Mouse (Mus musculus) layer of hippocampus, postnatal 10 days (tissue): ENCODE measurements around the gene Cr1l. TPM values are rescaled to one million over a fixed set of nuclear protein-coding genes. Genes with fewer than 3 reads are reported as not detected.

Experiments
- DNase-seq, 2 experiments: peaks; one replicate each; pipeline ENCODE4 v3.0.0; 2021; ENCODE audit warnings: low spot score in 2 of 2
- long read RNA-seq: library from polyadenylated mRNA; stranded (forward); transcript quantifications from one replicate; pipeline ENCODE4 v2.0.0, GENCODE M21; 2023
- total RNA-seq, 2 experiments: library from RNA; stranded (reverse); gene quantifications; 2 replicates each; pipeline ENCODE4 v1.2.3; 2021

Cr1l gene
- total RNA-seq, result 10 to 100 TPM; 35.9 to 39.0 TPM
- long read RNA-seq, transcript Cr1l-201 (10 exons, 1,651 nt), result major isoform, 9 of 18 reads
- long read RNA-seq, partial matches to known transcripts, result 1 of 18 reads
- long read RNA-seq, other reads (novel, unspliced or antisense), result 8 of 18 reads

DNA sequence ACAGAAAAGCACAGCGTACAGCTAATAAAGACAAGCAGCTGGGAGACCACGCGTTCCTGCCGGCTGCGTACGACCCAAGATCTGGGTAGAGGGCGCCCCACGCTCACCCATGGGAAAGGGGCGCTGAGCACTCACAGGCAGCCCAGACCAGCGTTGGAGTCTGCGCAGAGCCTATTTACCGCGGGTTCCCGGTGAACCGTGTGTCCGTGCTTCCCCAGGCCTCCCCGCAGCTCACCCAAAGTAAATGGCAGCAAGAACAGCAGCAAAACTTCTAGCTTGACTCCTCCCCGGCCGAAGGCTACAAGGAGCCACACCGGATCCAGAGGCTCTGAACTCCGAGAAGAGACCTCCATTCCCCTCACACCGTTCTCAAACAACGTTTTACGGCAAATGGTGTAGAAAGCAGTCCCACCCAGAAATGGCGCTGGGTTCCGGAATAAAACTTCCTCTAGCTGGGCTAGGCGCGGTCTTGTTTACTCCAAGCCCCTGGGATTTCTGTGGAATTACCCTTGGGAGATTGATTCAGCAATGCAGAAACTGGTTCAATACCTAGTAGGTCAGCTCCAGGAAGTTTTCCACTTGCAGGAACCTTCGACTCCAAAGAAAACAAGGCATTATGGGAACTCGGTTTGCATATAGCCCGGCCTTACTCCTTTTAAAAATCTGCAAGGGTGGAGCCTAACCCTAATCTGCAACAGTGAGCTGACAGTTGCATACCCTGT lies at the start of gene Cr1l:
Gene Cr1l, minus strand, starts transcription at position 634 of the 722 bp plus-strand sequence.
- DNase-seq, result peak; percentile 85 to 91

DNA sequence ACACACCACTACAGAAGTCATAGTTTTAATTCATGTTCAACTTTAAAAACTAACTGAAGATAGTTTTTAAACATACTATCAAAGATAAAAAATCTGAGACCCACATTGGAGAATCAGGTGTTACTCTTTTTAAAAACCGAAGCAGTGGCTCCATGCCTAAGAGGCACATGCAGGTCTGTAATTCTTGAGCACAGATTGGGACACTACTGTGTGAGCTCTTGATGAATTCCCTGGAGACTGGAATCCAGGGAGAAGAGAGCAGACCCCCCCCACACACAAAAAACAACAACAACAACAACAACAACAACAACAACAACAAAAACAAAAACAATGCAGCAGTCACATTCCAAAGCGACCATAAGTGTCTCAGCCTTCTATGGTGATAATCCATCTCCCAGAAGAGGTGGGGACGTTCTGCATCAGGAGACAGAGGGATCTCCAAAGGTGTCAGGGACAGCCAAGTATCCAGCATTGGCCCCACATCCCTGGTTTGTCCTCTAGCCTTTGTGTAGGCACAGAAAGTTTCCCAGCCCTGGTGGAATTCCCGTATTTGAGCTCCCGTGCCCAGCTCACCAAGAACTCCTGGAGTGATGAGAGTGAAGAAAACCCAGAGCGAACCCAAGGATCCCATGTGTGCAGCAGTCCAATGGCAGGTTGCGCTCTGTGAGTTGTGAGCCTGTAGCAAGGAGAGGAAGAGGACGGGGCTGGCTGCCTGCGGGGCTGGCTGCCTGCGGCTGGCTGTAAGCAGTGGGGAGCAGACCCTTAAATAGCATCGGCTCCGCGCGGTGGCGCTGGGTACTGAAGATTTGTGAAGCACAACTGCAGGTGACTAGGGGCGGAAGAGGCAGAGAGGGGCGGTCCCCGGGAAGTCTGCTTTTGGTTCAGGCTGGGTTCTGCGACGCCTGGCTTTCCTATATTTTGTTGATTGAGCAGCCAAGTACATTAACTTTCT lies 44.9 kb upstream of the Cr1l start, which contains the start of gene Cr2:
Gene Cr2, minus strand, starts transcription at position 737 of the 952 bp plus-strand sequence.
- DNase-seq, result peak; percentile 55 to 69

DNA sequence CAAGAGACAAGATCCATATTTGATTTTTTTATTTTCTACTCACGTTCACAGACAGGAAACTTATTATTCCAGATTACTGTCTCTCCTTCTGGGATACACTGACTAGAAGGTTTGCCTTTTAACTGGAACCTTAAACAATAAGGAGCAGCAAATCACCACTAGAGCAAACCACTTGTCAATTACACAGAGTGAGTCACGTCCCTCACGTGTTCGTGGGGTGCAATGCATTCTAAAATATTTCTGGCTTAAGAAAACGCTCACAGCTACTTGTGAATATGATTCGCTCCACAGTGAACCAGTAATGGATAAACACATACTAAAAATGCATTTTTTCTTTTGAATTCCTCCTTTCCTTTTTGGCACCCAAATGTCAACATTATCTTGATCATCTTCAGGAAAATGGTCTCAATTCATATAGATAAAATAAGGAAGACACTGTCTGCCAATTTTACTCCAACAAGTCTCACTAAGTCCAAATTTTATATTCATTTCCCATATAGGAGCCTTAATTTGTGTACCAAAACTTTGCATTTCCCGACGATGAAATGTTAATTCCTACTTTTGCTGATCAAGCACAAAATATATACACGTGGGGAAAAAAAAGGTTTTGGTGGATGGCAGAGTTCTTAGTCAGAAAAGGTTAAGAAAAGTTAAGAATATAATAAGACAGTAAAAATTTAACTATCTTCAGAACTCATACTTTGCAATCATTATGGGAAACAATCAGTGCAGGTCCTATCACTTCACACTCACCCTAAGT lies 33.8 kb upstream of the Cr1l start:
- DNase-seq, result no peak

DNA sequence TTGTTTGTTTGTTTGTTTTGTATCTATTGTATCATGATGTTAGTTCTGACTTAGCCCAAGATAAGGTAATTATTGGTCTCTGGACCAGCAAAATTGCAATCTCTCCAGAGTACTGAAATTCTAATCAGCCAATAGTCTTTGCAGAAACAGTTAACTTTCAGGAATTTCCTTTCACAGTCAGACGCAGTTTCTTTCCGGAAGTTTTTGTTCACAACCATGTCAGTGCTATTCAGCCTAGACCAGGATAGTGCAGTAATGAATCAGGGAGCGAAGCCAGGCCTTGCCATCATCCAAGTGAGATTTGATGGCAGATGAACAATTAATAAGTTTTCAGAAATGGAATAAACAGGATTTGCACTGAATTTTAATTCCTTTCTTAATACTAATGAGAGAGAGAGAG lies 684 bp upstream of the Cr1l start:
- no peak for DNase-seq

DNA sequence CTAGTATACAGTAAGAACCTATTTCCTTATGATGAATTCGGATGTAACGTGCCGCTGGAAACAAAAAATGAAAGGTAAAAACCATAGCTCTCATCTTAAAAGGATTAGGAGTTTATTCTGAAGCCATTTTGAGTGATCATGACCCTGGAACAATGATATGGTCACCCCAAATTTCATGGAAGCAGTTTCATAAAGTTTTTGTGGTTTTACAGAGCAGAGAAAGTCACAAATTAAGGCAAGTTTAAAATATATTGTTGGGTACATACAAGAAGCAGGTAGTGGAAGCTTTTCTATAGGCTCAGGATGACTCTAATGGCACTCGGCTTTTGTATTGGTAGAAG lies 259 bp upstream of the Cr1l start:
- DNase-seq, result no peak

DNA sequence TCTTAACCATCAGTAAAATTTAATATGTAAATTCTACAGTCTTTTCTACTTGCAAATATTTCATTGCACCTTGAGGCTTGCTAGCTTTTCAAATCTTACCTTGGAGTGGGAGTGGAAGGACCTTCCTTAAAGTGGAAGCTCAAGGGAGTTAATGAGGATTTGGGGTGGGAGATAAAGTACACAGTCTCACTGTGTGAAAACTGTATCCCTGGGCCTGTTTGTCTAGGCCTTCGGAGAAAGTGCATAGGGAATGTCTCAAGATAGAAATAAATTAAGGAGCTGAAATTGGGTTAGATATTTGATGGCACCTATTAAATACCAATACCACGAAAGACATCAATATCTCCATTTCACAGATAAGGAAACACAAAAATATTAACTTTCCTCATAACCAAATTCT lies 907 bp downstream of the Cr1l start:
- DNase-seq, result no peak

DNA sequence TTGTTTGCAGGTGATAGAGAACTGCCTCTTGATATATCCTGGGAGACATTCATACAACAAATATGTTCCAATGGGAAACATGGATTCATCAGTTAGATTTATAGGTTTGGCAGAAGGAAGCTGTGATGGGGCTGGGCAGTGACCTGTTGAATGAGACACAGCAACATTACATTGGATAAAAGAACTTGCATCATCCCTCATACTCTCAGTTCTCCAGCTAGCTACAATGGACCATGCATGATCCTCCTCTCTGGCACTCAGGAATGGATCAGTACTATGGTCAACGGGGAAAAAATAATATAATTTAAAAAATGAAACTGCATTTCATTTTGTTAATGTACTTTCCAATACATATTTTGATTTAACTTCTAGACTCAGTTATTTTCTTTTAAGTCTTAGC lies 1.5 kb downstream of the Cr1l start:
- no peak for DNase-seq

DNA sequence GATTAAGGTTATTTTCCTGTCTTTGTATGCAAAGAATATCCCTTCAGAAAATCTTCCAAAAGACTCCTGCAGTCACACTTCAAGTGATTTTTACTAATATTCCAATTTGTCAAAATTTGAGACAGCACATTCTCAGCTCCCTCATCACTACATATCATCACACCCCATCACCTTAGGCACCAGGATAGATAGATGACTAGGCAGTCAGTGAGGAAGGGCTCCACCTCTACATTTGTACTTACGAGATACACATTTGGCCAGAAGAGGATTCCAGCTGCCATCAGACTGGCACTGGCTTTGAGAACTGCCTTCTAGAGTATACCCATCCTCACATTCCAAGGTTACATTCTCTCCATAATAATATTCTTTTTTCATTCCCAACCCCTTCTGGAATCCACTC lies 17.0 kb downstream of the Cr1l start:
- no peak for DNase-seq

DNA sequence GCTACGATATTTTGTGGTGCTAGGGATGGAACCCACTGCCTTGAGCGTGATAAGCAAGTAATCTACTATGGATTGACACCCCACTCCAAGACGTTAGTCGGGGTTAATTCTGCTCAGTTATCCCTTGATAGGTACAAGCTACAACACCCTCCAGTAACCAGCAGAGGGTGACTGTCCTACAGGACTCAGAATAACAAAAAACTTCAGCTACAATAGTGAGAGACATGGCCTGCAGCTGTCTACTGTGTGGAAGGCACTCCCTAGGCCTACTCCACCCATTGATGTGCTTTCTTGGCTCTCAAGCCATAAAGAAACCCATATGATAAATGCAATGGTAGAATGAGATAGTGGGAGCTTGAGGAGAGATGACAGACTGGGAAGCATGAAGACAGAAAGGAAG lies 17.8 kb downstream of the Cr1l start:
- DNase-seq, result no peak

DNA sequence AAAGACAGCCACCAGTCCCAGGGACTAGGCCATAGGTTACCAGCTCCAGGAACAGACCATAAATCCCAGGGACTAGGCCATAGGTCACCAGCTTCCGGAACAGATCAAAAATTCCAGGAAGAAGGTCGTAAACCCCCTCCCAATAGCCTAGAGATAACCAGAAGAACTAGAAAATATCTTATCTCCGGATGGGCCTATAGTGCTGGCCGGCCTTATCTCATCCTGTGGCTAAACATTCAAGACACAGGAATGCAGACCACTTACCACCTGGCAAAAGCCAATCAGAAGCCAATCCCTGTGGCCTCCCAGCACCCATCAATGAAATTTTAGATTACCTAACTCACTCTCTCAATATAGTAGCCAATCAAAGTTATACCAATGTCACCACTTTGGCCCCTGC lies 30.7 kb downstream of the Cr1l start:
- DNase-seq, result no peak

DNA sequence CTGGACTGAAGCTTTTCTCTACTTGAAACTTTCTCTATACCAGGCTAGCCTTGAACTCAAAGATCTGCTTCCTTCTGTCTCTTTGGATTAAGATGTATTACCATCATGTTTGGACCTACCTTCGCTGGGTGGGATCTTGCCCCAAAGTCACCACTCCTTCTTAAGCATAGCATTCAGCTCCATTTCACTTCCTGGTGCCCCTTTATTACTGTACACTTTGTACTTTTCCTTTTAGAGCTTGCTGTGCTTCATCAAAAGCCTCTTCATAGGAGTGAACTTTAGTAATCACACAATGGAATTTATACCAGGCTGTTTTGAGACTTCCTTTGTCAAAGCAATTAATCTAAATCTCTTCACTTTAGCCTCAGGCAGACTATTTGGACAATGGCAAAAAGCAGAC lies 33.4 kb downstream of the Cr1l start:
- no peak for DNase-seq

DNA sequence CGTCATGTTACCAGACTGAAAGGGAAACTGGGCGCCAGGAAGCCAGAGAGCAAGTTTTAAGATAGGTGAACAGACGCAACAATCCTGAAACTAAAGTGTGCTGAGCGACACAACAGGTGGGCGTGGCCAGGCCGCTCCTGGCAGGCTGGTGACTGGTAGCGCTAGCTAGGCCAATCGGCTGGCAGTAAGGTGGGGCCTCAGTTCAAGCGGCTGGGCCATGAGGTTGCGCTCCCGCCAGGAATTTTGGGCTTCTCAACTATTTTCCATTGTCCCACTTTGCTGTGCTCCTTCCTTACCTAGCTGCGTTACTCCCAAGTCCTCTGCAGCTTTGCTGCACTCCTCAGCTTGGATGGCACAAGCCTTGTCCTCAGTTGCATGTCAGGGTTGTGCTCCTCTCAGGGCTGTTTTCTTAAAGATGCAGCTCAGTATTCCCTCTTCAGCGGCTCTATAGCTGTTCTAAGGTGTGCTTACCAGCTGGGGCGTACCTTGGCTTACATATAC lies 39.1 kb downstream of the Cr1l start, which contains the start of gene Cd46:
Gene Cd46, minus strand, starts transcription at position 30 of the 501 bp plus-strand sequence.
- DNase-seq, result peak; percentile 19 to 36

DNA sequence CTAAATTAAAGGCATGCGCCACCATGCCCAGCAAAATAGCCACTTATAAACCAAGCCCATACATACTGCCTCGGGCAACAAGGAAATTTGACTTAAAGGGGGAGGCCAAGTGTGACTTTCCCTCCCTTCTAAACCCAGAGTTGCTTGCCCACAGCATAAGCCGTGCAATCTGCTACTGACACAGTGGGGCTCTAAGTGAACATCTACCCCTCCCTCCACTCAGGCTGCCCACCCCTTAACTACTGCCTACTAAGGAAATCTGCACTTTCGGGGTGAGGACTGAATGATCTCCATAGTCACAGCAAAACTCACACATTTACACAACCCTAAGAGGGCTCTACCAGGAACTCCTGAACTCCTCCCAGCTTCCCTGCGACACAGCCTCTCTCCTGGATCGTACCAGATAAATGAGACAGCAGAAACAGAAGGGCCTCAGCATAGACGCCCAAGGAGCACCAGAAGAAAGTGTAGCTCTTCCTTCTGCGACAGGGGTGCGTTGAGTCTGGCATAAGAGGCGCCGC lies 39.6 kb downstream of the Cr1l start:
- DNase-seq, result no peak

DNA sequence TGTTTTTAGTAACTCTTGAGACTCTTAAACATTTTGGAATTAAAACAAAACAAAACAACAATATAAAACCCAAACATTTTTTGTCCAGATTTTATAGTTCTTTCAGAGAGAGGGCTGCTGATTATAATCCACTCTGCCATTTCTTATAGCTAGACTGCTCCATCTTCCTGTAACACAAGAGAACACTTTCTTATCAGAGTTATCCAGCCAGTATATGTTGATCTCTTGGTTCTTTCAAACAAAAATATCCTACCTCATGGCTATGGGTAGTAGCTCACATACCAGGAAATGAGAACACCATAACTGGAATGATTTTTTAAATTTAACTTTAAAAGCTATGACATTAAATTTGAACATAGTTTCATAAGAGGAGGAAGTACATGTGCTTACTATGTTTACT lies 49.2 kb downstream of the Cr1l start:
- DNase-seq, result no peak

Other genes with a start within 250 kb of the Cr1l start
- gene Cd34, start 192.8 kb downstream of the Cr1l start, total RNA-seq, result 10 to 100 TPM; 26.5 to 28.1 TPM
- gene Cd46, start 39.3 kb downstream of the Cr1l start, total RNA-seq, result 1 to 10 TPM; 4.2 to 5.7 TPM
- gene Cr2, start 45.1 kb upstream of the Cr1l start, total RNA-seq, result 1 to 10 TPM; 2.1 to 2.7 TPM